Mouse (Mus musculus) lung, adult 2 months (tissue): ENCODE results near the gene Cts8. TPM values are rescaled to one million over a fixed set of nuclear protein-coding genes. Genes with fewer than 3 reads are reported as not detected.

Source experiments
- DNase-seq: peaks from one replicate; pipeline ENCODE4 v3.0.0; 2022
- H3K4me1 ChIP-seq: fragments of 200-500 bp; 2 replicates; pipeline ENCODE4 v1.6.1; 2011; ENCODE audit warnings: low read length; ENCODE audit not compliant: control insufficient read depth, insufficient read depth
- H3K4me3 ChIP-seq: fragments of 200-500 bp; replicated peaks from 2 replicates; pipeline ENCODE3; 2011; ENCODE audit warnings: low read depth, mild to moderate bottlenecking, control low read depth, low read length; ENCODE audit errors: extremely low read depth
- CTCF ChIP-seq: fragments of 200-500 bp; IDR thresholded peaks from 2 replicates; pipeline ENCODE4 v1.5.1; 2011; ENCODE audit warnings: mild to moderate bottlenecking, low read length, control low read depth; ENCODE audit not compliant: insufficient read depth
- POLR2A ChIP-seq: fragments of 200-500 bp; IDR thresholded peaks from 2 replicates; pipeline ENCODE4 v1.6.1; 2011; ENCODE audit warnings: low read depth, mild to moderate bottlenecking, control low read depth, low read length, borderline replicate concordance; ENCODE audit errors: extremely low read depth
- WGBS: fragments of 180-500 bp; shearing (Covaris S2); methylation state at CpG from one replicate; pipeline ENCODE4 v1.1.7; 2018; 5-methylcytosine and 5-hydroxymethylcytosine counted together
- polyA plus RNA-seq: library from polyadenylated mRNA; depleted of rRNA; stranded (reverse); fragments of >200 nt; gene quantifications from 2 replicates; pipeline ENCODE4 v1.2.3, GENCODE M21; 2012; rRNA removed

The Cts8 gene
- polyA plus RNA-seq, result not detected in 2 replicates

- WGBS, result 77% methylated on average over 2 of the region's 2 CpGs
- Histone ChIP-seq H3K4me3 (no peak within 1 kb of the TSS), H3K4me1 (no peaks in the 10 kb centered on the region)
- no peak for TF ChIP-seq POLR2A
- TF ChIP-seq CTCF, result no peak
- DNase-seq, result no peak
Observed at GRCm38 (mm10) chr13:61255258-61255657, at the start of gene Cts8. Cts8 (minus strand) TSS chr13:61255358.

GRCm38 (mm10) chr13:61288739-61289138, 33.6 kb upstream of the Cts8 start, which contains the start of gene Gm49398:
Gm49398 (minus strand) TSS chr13:61288839.
- Histone ChIP-seq H3K4me3 (no peak within 1 kb of the TSS), H3K4me1 (no peaks in the 10 kb centered on the region)
- WGBS, result 82% methylated on average over 2 of the region's 2 CpGs
- TF ChIP-seq CTCF, result no peak
- no peak for TF ChIP-seq POLR2A
- no peak for DNase-seq

- DNase-seq, result peak; percentile 17
- Histone ChIP-seq H3K4me3 (no peak overlapping the region), H3K4me1 (no peaks in the 10 kb centered on the region)
- 56% methylated on average over 13 of the region's 13 CpGs for WGBS
- TF ChIP-seq CTCF (peak; percentile 73), POLR2A (no peak)
Observed at GRCm38 (mm10) chr13:61241076-61241947, 13.8 kb downstream of the Cts8 start.

GRCm38 (mm10) chr13:61203310-61203709, 51.8 kb downstream of the Cts8 start, which contains the start of gene Cts6:
Cts6 (minus strand) TSS chr13:61203410.
- no peak for TF ChIP-seq CTCF
- no peak for TF ChIP-seq POLR2A
- H3K4me3 ChIP-seq, result no peak within 1 kb of the TSS
- H3K4me1 ChIP-seq, result no peaks in the 10 kb centered on the region
- no peak for DNase-seq
- WGBS, result 84% methylated on average over 3 of the region's 3 CpGs

Other genes starting within 250 kb of the Cts8 start
- gene Ctsj, start 249.4 kb downstream of the Cts8 start, polyA plus RNA-seq, result not detected in 2 replicates
- gene Ctsq, start 214.7 kb downstream of the Cts8 start, polyA plus RNA-seq, result not detected in 2 replicates
- gene Ctsr, start 91.1 kb downstream of the Cts8 start, polyA plus RNA-seq, result not detected in 2 replicates
- gene Cts6, start 51.9 kb downstream of the Cts8 start, polyA plus RNA-seq, result not detected in 2 replicates
- not detected in 2 replicates for gene Gm49398, start 33.5 kb upstream of the Cts8 start, polyA plus RNA-seq
- gene Cts7, start 102.8 kb upstream of the Cts8 start, polyA plus RNA-seq, result not detected in 2 replicates